Mouse (Mus musculus) liver, adult 10 weeks (tissue): ENCODE measurements around the gene Olfr484. TPM values are rescaled to one million over a fixed set of nuclear protein-coding genes. Genes with fewer than 3 reads are reported as not detected.

ENCODE experiments used
- polyA plus RNA-seq: library from polyadenylated mRNA; stranded (reverse); fragments of 350-450 nt; fragmentation: Illumina TruSeq; extraction: RNeasy Lipid Tissue Mini Kit (QIAGEN cat#74804); gene quantifications from one replicate; pipeline ENCODE4 v1.2.3, GENCODE M21; 2014; ENCODE audit warnings: low read depth, low replicate concordance

Olfr484 gene
- not detected for polyA plus RNA-seq

GRCm38 (mm10) chr7:108127349-108127748, at the start of gene Olfr484:
Gene Olfr484, minus strand, starts transcription at chr7:108127449.

GRCm38 (mm10) chr7:108172642-108173041, 45.4 kb upstream of the Olfr484 start, which contains the start of gene Olfr486:
Gene Olfr486, minus strand, starts transcription at chr7:108172742.

GRCm38 (mm10) chr7:108159771-108160170, 32.5 kb upstream of the Olfr484 start, which contains the start of gene Olfr485:
Gene Olfr485, minus strand, starts transcription at chr7:108159871.

GRCm38 (mm10) chr7:108100549-108100948, 26.7 kb downstream of the Olfr484 start, which contains the start of gene Olfr483:
Gene Olfr483, plus strand, starts transcription at chr7:108100849.

GRCm38 (mm10) chr7:108097486-108097885, 29.8 kb downstream of the Olfr484 start, which contains the start of gene Olfr482:
Gene Olfr482, minus strand, starts transcription at chr7:108097586.

GRCm38 (mm10) chr7:108079555-108079954, 47.7 kb downstream of the Olfr484 start, which contains the start of gene Olfr481:
Gene Olfr481, plus strand, starts transcription at chr7:108079855.

Other genes starting within 250 kb of the Olfr484 start
- not detected for gene Olfr472, start 229.5 kb downstream of the Olfr484 start, polyA plus RNA-seq
- not detected for gene Olfr473, start 197.0 kb downstream of the Olfr484 start, polyA plus RNA-seq
- not detected for gene Olfr474, start 172.8 kb downstream of the Olfr484 start, polyA plus RNA-seq
- not detected for gene Olfr476, start 162.6 kb downstream of the Olfr484 start, polyA plus RNA-seq
- gene Olfr477, start 140.8 kb downstream of the Olfr484 start, polyA plus RNA-seq, result not detected
- gene Olfr478, start 93.5 kb downstream of the Olfr484 start, polyA plus RNA-seq, result not detected
- not detected for gene Olfr479, start 76.8 kb downstream of the Olfr484 start, polyA plus RNA-seq
- not detected for gene Olfr480, start 60.1 kb downstream of the Olfr484 start, polyA plus RNA-seq
- not detected for gene Olfr481, start 47.6 kb downstream of the Olfr484 start, polyA plus RNA-seq
- not detected for gene Olfr482, start 29.9 kb downstream of the Olfr484 start, polyA plus RNA-seq
- not detected for gene Olfr483, start 26.6 kb downstream of the Olfr484 start, polyA plus RNA-seq
- gene Olfr485, start 32.4 kb upstream of the Olfr484 start, polyA plus RNA-seq, result not detected
- not detected for gene Olfr486, start 45.3 kb upstream of the Olfr484 start, polyA plus RNA-seq
- gene Olfr487, start 87.2 kb upstream of the Olfr484 start, polyA plus RNA-seq, result not detected
- not detected for gene Olfr488, start 130.9 kb upstream of the Olfr484 start, polyA plus RNA-seq
- gene Olfr490, start 161.5 kb upstream of the Olfr484 start, polyA plus RNA-seq, result not detected
- gene Olfr491, start 186.0 kb upstream of the Olfr484 start, polyA plus RNA-seq, result not detected
- gene Olfr492, start 196.2 kb upstream of the Olfr484 start, polyA plus RNA-seq, result not detected
- not detected for gene Olfr493, start 219.5 kb upstream of the Olfr484 start, polyA plus RNA-seq
- gene Olfr494, start 237.9 kb upstream of the Olfr484 start, polyA plus RNA-seq, result not detected